Mouse (Mus musculus): Measurements from ENCODE around the gene Ubald1. TPM values are rescaled to one million over a fixed set of nuclear protein-coding genes. Genes with fewer than 3 reads are reported as not detected.

Ubald1 gene
- polyA plus RNA-seq, 1 experiment: 21.5 TPM

Other genes with a start within 250 kb of the Ubald1 start
- gene Vasn, start 240.4 kb downstream of the Ubald1 start, polyA plus RNA-seq (2012; rRNA removed): 26.6 and 28.5 TPM in 2 replicates
- 36.6 and 37.9 TPM in 2 replicates for gene Dnaja3, start 240.3 kb downstream of the Ubald1 start, polyA plus RNA-seq (2012; rRNA removed)
- gene Coro7, start 200.5 kb downstream of the Ubald1 start, polyA plus RNA-seq (2012; rRNA removed): 32.6 and 33.5 TPM in 2 replicates
- gene Nmral1, start 161.0 kb downstream of the Ubald1 start, polyA plus RNA-seq (2012; rRNA removed): 8.3 and 12.0 TPM in 2 replicates
- gene Hmox2, start 154.0 kb downstream of the Ubald1 start, polyA plus RNA-seq (2012; rRNA removed): 54.0 and 59.1 TPM in 2 replicates
- 41.1 and 51.1 TPM in 2 replicates for gene Cdip1, start 90.0 kb downstream of the Ubald1 start, polyA plus RNA-seq (2012; rRNA removed)
- 0.09 TPM in 1 of 2 replicates, not detected in the other for gene 4930562C15Rik, start 44.9 kb downstream of the Ubald1 start, polyA plus RNA-seq (2012; rRNA removed)
- 84.0 and 91.8 TPM in 2 replicates for gene Mgrn1, start 5.9 kb upstream of the Ubald1 start, polyA plus RNA-seq (2012; rRNA removed)
- gene Nudt16l1, start 58.4 kb upstream of the Ubald1 start, polyA plus RNA-seq (2012; rRNA removed): 59.9 and 64.6 TPM in 2 replicates
- 56.9 and 77.5 TPM in 2 replicates for gene Anks3, start 83.9 kb upstream of the Ubald1 start, polyA plus RNA-seq (2012; rRNA removed)
- 0.19 and 0.21 TPM in 2 replicates for gene Sept12, start 117.5 kb upstream of the Ubald1 start, polyA plus RNA-seq (2012; rRNA removed)
- 72.4 and 92.6 TPM in 2 replicates for gene Smim22, start 127.0 kb upstream of the Ubald1 start, polyA plus RNA-seq (2012; rRNA removed)
- 59.9 and 64.7 TPM in 2 replicates for gene Rogdi, start 133.2 kb upstream of the Ubald1 start, polyA plus RNA-seq (2012; rRNA removed)
- 79.8 and 84.7 TPM in 2 replicates for gene Glyr1, start 169.5 kb upstream of the Ubald1 start, polyA plus RNA-seq (2012; rRNA removed)
- 32.5 and 33.1 TPM in 2 replicates for gene Ubn1, start 169.7 kb upstream of the Ubald1 start, polyA plus RNA-seq (2012; rRNA removed)